Mouse (Mus musculus): ENCODE data around the gene Nfkb2. TPM values are rescaled to one million over a fixed set of nuclear protein-coding genes. Genes with fewer than 3 reads are reported as not detected.

The Nfkb2 gene
- total RNA-seq (2018; cell fraction: chromatin; rRNA removed): 1,000 to 10,000 TPM in 1 of 26 experiments, 100 to 1,000 TPM in 21, 10 to 100 TPM in 4; 52.3 to 1,709 (median 307) TPM
- total RNA-seq (2018; cell fraction: cytosol; rRNA removed): 100 to 1,000 TPM in 8 of 26 experiments, 10 to 100 TPM in 18; 39.4 to 360 (median 81.1) TPM
- 100 to 1,000 TPM in 19 of 26 experiments, 10 to 100 TPM in 7; 38.4 to 684 (median 218) TPM for total RNA-seq (2018; cell fraction: nucleus; rRNA removed)
- polyA plus RNA-seq (2018): 22.0 to 49.3 TPM (median 32.3 TPM) in 3 replicates

DNA sequence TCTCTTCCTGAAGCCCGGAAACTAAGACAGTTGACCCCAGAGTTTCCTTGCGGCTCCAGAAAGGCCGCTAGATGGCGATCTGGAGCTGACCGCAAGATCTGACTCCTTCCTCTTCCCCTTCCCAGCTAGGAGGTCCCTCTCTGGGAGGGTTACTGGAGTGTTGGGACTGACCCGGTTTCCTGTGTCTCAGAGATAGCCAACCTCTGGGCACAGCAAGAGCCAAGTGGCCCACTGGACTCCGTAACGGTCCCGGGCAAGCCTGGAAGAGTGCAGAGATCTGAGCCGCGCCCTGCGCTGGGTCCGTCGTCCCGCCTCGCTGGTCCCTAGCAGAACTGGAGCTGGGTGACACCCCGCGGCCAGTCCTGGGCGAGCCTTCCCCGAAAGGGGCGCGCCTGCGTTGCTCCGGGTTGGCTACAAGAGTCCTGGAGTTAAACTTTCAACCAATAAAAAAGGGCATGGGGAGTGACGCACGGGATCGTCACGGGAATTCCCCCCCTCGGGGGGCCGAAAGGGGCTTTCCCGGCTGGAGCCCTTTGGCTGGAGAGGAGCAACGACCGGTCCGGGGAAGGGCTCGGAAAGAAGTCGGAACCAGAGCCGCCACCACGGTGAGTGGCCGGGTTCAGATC is at the start of gene Nfkb2:
TSS of gene Nfkb2 (plus strand) at position 105 of the 626 bp plus-strand sequence.
- Histone ChIP-seq H3K36me3 (ENCODE audit: inconsistent target) (peaks cover 20% of the 10 kb centered on the region), H3K79me2 (ENCODE audit: inconsistent target) (no peaks in the 10 kb centered on the region; the same call in 1 of the 2 replicates), H3K27ac (peak within 1 kb of the TSS; percentile 78), H3K4me3 (ENCODE audit: inconsistent target) (peak within 1 kb of the TSS; percentile 99)
- WGBS (ENCODE audit: missing documents): under 1% methylated on average over 35 of the region's 39 CpGs

DNA sequence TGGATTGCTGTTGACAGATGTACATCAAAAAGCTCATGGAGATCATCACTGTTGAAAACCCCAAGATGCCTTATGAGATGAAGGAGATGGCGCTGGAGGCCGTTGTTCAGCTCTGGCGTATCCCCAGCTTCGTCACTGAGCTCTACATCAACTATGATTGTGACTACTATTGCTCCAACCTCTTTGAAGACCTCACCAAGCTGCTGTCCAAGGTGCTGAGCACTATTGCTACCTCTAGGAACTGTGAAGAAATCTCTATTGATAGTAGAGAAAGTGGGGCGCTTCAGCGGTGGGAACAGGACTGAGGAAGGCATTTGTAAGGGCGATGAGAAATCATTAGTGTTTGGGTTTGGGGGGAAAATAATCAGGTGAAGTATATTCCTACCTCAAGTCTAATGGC is 39.4 kb upstream of the Nfkb2 start:
- Histone ChIP-seq H3K27ac (no peak overlapping the region), H3K79me2 (ENCODE audit: inconsistent target) (no peaks in the 10 kb centered on the region), H3K36me3 (ENCODE audit: inconsistent target) (peaks cover 99% of the 10 kb centered on the region), H3K4me3 (ENCODE audit: inconsistent target) (no peak overlapping the region)
- 98% methylated on average over 7 of the region's 7 CpGs for WGBS (ENCODE audit: missing documents)

DNA sequence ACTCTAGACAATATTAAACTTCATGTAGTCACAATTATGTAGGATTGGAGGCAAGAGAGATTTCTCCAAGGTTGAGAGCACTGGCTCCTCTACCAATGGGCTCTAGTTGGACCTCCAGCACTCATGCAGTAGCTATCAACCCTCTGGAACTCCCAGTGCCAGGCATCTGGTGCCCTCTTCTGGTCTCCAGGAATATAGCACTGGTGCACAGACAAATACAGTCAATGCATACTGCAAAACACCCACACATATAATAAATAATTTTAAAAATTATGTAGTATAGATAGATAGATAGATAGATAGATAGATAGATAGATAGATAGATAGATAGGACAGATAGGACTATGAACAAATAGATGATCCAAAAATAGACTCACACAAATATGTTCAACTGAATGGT is 28.8 kb upstream of the Nfkb2 start:
- H3K79me2 ChIP-seq (ENCODE audit: inconsistent target): no peaks in the 10 kb centered on the region
- no peak overlapping the region for H3K4me3 ChIP-seq (ENCODE audit: inconsistent target)
- H3K27ac ChIP-seq: no peak overlapping the region
- H3K36me3 ChIP-seq (ENCODE audit: inconsistent target): peaks cover 47% of the 10 kb centered on the region

DNA sequence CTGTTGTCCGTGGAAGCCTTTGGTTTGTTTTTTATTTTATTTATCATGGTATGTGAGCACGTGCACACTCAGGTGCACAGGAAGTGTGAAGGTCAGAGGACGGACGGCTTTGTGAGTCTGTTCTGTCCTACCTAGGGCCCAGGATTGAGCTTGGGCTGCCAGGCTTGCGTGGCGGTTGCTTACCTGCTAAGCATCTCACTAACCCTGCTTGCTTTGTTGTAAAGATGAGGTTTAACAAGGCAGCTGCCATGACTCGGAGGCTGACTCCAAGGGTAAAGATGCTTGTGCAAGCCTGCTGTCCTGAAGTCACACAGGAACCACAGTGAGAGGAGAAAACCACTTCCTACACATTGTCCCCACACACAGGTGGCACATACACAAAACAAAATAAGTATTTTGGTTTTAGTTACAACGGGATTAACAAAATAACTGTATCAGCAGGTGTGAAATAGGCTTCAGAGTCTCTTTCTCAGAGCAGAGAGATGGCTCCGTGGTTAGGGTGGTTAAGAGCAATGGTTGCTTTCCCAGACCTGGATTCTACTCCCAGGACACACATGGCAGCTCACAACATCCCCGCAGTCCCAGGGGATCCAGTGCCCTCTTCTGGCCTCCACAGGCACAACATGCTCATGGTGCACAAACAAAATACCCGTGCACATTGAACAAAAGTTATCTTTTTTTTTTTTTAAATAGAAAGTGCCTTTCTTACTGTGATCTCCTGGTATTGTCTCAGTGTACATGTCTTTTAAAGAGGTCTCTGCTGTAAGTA is 21.9 kb upstream of the Nfkb2 start:
- Histone ChIP-seq H3K79me2 (ENCODE audit: inconsistent target) (no peaks in the 10 kb centered on the region), H3K4me3 (ENCODE audit: inconsistent target) (no peak overlapping the region), H3K36me3 (ENCODE audit: inconsistent target) (peaks cover 64% of the 10 kb centered on the region), H3K27ac (no peak overlapping the region)
- WGBS (ENCODE audit: missing documents): 97% methylated on average over 11 of the region's 11 CpGs

DNA sequence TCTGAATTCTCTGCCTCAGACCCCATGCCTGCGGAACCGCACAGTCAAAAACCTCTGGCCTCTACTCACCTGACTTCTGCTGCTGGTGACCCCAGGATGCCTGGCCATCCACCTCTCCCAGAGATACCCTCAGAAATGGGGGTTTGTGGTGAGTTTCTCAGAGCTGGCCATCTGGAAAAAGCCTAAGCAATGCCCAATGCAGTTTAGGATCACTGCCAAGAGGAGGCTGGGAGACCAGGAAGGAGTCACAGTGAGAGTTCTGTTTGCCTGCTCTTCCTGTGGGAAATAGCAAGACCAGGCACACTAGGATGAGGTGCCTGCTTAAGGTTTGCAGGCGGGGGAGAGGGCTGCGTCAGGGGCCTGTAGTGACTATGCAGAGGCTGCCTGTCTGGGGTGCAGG is 19.4 kb upstream of the Nfkb2 start:
- 94% methylated on average over 4 of the region's 4 CpGs for WGBS (ENCODE audit: missing documents)
- Histone ChIP-seq H3K4me3 (ENCODE audit: inconsistent target) (no peak overlapping the region), H3K36me3 (ENCODE audit: inconsistent target) (peaks cover 55% of the 10 kb centered on the region), H3K79me2 (ENCODE audit: inconsistent target) (no peaks in the 10 kb centered on the region), H3K27ac (no peak overlapping the region)

DNA sequence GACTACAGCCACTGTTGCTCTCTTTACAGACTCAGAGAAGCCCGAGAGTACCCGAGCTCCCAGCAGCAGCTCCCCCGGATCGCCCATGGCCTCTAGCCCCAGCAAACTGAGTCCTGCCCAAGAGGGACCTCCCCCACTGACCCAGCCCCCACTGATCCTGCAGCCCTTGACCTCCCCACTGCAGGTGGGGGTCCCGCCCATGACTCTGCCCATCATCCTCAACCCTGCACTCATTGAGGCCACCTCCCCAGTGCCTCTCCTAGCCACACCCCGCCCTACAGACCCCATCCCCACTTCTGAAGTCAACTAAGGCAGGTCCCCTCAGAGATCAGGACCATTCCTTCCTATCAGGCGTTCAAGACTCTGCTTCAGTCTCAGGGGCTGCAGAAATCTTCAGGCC is 18.5 kb upstream of the Nfkb2 start:
- Histone ChIP-seq H3K4me3 (ENCODE audit: inconsistent target) (no peak overlapping the region), H3K27ac (no peak overlapping the region)
- WGBS (ENCODE audit: missing documents): 95% methylated on average over 7 of the region's 7 CpGs

DNA sequence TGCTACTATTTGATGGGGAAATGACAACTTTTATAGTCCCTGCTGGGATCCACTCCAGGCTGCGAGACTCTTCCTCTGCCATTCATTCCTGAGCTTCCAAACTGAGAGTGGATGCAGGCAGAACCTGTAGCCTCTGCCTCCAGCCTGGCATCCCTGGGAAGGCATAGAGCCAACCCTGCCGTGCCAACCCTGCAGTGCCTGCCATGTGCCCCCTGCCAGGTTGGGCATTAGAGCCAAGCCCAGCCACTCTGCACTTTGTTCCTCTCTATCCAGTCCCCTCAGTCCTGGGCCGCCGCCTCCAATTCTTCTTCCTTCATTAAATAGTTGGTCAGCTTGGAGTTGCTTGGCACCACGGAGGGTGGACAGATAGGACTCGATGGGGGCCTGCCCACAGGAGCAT is 18.1 kb upstream of the Nfkb2 start:
- Histone ChIP-seq H3K4me3 (ENCODE audit: inconsistent target) (no peak overlapping the region), H3K79me2 (ENCODE audit: inconsistent target) (no peaks in the 10 kb centered on the region), H3K36me3 (ENCODE audit: inconsistent target) (peaks cover 44% of the 10 kb centered on the region), H3K27ac (no peak overlapping the region)
- WGBS (ENCODE audit: missing documents): 86% methylated on average over 6 of the region's 6 CpGs

More for the DNA sequence above, 18.5 kb upstream of the Nfkb2 start:
- peaks cover 45% of the 10 kb centered on the region for H3K36me3 ChIP-seq (ENCODE audit: inconsistent target)
- no peaks in the 10 kb centered on the region for H3K79me2 ChIP-seq (ENCODE audit: inconsistent target)

DNA sequence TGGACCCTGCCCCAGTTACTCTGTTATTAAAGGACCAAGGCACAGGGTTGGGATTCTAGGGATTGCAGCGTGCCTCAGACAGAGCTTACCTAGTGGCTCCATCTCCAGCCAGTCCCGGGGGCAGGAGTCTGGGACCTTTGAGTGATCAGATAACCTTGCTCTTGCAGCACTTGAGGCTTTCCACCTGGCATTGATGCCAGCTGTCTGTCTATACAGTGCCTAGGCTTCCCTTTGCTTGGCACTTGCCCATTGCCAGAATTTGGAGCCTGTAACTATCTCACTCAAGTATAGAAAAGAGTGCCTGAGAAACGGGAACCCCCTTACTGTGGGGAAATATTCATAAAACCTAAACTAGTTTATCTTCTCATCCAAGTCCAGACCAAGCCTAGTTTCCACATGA is 17.2 kb upstream of the Nfkb2 start:
- Histone ChIP-seq H3K79me2 (ENCODE audit: inconsistent target) (no peaks in the 10 kb centered on the region), H3K4me3 (ENCODE audit: inconsistent target) (no peak overlapping the region), H3K27ac (no peak overlapping the region), H3K36me3 (ENCODE audit: inconsistent target) (peaks cover 36% of the 10 kb centered on the region)
- WGBS (ENCODE audit: missing documents): 96% methylated on average over 3 of the region's 3 CpGs

DNA sequence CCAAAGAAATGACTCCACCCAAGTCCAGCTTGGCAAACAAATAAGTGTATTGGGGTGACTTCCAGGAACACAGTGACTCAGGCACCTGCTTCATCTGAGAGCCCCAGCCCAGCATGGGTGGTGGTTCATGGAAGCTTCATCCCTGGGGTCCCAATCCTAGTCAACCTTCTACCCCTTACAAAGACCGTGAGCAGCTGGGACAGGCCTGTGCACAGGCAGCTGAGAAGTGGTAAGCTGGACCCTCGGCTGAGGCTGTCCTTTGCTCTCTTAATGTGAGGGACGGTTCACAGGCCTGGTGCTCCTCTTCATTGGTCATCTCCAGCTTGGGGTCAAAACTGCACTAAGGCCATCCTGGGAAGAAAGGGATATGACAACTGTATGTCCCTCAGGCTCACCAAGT is 16.6 kb upstream of the Nfkb2 start:
- H3K27ac ChIP-seq: no peak overlapping the region
- 88% methylated on average over 3 of the region's 3 CpGs for WGBS (ENCODE audit: missing documents)
- no peaks in the 10 kb centered on the region for H3K79me2 ChIP-seq (ENCODE audit: inconsistent target)
- peaks cover 30% of the 10 kb centered on the region for H3K36me3 ChIP-seq (ENCODE audit: inconsistent target)
- no peak overlapping the region for H3K4me3 ChIP-seq (ENCODE audit: inconsistent target)

DNA sequence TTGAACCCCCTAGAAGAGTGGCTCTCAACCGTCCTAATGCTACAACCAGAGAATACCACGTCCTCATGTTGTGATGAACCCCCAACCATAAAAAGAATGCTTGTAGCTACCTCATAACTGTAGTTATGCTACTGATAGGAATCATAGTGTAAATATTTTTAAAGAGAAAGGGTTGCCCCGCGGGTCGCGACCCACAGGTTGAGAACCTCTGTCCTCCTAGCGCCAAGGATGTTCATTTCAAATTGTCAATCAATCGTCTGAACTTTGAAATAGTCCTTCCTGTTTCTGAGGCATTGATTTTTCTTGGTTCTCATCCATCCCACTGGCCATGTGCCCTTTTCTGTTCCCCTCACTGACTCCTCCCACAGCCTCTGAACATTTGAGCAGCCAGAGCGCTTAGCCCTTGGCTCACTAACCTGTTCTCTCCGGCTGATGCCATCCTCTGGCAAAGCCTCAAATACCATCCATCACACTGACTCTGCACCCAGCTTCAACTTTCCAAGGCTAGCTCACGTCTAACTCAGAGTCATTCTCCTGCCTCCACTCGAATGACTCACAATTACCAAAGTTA is 13.5 kb upstream of the Nfkb2 start:
- Histone ChIP-seq H3K79me2 (ENCODE audit: inconsistent target) (no peaks in the 10 kb centered on the region), H3K36me3 (ENCODE audit: inconsistent target) (0 out of 2 replicates have a peak, but pooled peaks cover 5% of the 10 kb centered on the region), H3K27ac (no peak overlapping the region), H3K4me3 (ENCODE audit: inconsistent target) (no peak overlapping the region)
- WGBS (ENCODE audit: missing documents): 55% methylated on average over 12 of the region's 12 CpGs

DNA sequence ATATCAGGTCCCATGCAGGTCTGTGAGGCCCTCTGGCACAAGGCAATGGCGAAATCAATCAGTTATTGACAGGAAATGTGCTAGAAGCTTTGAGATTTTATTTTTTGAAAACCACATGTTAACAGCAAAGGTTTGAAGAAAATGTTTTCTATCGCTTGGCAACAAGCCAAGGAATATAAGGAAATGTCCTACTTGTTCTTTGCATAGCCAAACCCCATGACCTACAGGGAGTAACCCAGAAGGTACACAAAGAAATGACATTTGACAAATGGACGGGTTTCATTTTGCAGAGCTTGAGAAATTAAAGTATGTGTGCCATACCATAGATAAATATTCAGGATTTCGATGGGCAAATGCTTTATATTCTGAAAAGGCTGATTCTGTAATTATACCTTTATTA is 7.2 kb upstream of the Nfkb2 start:
- WGBS (ENCODE audit: missing documents): 78% methylated on average over 4 of the region's 4 CpGs
- Histone ChIP-seq H3K4me3 (ENCODE audit: inconsistent target) (no peak overlapping the region), H3K27ac (no peak overlapping the region), H3K36me3 (ENCODE audit: inconsistent target) (no peaks in the 10 kb centered on the region), H3K79me2 (ENCODE audit: inconsistent target) (no peaks in the 10 kb centered on the region)

DNA sequence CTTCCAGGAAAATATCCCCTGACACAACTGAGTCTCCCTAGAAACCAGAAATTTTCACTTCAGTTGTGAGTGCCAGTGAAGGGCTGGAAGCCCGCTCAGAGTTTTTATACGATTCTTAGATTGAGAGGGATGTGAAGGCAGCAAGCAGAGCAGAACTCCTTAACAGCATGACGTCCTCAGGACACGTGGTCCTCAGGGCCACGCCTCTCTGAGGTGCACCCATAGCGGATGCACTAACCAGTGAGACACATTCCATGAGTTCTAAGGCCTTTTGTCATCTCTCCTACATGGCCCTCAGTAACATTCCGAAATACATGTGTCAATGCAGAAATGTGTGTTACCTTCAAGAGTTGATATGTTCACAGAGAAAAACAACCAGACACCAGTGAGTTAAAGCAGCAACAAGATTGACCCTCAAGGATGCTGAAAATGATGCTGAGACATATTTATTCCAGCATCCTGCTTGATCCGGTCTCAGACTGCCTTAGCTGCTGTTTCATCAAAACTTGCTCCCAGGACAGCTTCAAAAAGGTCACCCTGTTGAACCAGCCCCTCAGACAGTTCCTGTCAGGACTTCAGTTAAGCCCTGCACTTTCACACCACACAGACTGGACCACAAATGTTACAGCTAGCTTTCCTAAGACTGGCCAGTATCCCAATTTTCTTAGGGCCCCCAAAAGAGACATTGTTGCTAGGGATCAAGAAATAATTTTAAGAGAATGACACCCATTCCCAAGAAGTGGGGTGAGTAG is 3.6 kb upstream of the Nfkb2 start:
- Histone ChIP-seq H3K27ac (no peak overlapping the region), H3K79me2 (ENCODE audit: inconsistent target) (no peaks in the 10 kb centered on the region), H3K36me3 (ENCODE audit: inconsistent target) (no peaks in the 10 kb centered on the region), H3K4me3 (ENCODE audit: inconsistent target) (no peak overlapping the region)
- 64% methylated on average over 8 of the region's 8 CpGs for WGBS (ENCODE audit: missing documents)

DNA sequence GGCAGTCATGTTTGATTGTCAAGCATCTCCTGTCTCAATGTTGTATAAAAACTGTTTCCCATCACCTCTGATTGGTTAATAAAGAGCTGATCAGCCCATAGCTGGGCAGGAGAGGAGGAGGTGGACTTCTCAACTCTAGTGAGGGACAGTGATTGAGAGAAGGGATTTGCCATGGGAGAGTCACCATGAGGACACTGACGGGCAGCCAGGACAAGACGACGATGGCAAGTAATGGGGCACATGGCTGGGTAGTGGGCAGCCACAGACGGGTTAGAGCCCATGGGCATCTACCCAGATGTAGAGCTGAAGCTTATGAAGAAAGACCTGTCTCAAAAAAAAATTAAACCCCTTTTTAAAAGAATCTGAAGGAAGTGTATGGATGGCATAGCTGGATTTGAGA is 1.6 kb upstream of the Nfkb2 start:
- Histone ChIP-seq H3K4me3 (ENCODE audit: inconsistent target) (no peak overlapping the region), H3K36me3 (ENCODE audit: inconsistent target) (peaks cover 9% of the 10 kb centered on the region), H3K27ac (no peak overlapping the region), H3K79me2 (ENCODE audit: inconsistent target) (no peaks in the 10 kb centered on the region; the same call in 1 of the 2 replicates)
- 98% methylated on average over 4 of the region's 4 CpGs for WGBS (ENCODE audit: missing documents)

All from macrophage (primary cell).